Mouse (Mus musculus): ENCODE measurements around the gene Rhot1. TPM values are rescaled to one million over a fixed set of nuclear protein-coding genes. Genes with fewer than 3 reads are reported as not detected.
"Not testable (repeated sequence)": the region's sequence is repeated elsewhere in the genome, so short reads cannot be mapped to it uniquely, and the experiment has no call there.

The Rhot1 gene
- polyA plus RNA-seq, 1 experiment from 2014 or later, result 54.8 TPM

DNA sequence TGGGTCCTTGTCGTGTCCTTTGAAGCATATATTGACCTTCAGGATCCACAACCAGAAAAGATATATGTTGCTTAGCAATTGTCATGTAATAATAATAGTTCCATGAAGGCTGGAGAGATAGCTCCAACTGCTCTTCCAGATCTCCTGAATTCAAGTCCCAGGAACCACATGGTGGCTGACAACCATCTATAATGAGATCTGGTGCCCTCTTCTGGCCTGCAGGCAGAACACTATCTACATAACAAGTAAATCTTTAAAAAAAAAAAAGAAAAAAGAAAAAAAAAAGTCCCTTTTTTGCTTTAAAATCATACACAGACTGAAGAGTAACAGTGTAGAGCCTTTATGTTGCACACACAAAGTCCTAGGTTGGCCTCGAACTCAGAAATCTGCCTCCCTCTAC lies 9.0 kb upstream of the Rhot1 start:
- ATAC-seq (replicated peaks; ENCODE audit: low FRiP score), result no peak
- 90% methylated on average over 2 of the region's 2 CpGs for WGBS

DNA sequence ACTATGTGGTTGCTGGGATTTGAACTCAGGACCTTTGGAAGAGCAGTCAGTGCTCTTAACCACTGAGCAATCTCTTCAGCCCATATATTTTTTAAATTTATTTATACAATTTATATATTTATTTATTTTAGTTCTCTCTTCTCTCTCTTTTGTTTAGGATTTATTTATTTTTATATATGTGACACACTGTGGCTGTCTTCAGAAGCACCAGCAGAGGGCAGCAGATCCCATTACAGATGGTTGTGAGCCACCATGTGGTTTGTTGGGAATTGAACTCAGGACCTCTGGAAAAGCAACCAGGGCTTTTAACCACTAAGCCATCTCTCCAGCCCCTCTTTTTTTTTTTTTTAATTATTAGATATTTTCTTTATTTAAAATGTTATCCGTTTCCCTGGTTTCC lies 8.5 kb upstream of the Rhot1 start:
- Histone ChIP-seq H3K4me3 (replicated peaks) (no peak overlapping the region), H3K27me3 (no peaks in the 10 kb centered on the region), H3K27ac (no peak overlapping the region), H3K9ac (no peak overlapping the region), H3K9me3 (replicated peaks) (no peaks in the 10 kb centered on the region), H3K4me1 (peaks cover 5% of the 10 kb centered on the region; the same call in 1 of the 2 replicates), H3K4me2 (no peak overlapping the region), H3K36me3 (peaks cover 8% of the 10 kb centered on the region)
- WGBS, result 79% methylated on average over 1 of the region's 1 CpGs
- no peak for ATAC-seq (replicated peaks; ENCODE audit: low FRiP score)

More for the DNA sequence above, 9.0 kb upstream of the Rhot1 start:
- H3K9me3 ChIP-seq (replicated peaks), result no peaks in the 10 kb centered on the region
- H3K4me1 ChIP-seq, result peaks cover under 1% of the 10 kb centered on the region; the same call in 1 of the 2 replicates
- no peak overlapping the region for H3K9ac ChIP-seq
- no peak overlapping the region for H3K27ac ChIP-seq
- peaks cover 14% of the 10 kb centered on the region for H3K36me3 ChIP-seq
- H3K4me2 ChIP-seq, result no peak overlapping the region
- H3K27me3 ChIP-seq, result no peaks in the 10 kb centered on the region
- no peak overlapping the region for H3K4me3 ChIP-seq (replicated peaks)

DNA sequence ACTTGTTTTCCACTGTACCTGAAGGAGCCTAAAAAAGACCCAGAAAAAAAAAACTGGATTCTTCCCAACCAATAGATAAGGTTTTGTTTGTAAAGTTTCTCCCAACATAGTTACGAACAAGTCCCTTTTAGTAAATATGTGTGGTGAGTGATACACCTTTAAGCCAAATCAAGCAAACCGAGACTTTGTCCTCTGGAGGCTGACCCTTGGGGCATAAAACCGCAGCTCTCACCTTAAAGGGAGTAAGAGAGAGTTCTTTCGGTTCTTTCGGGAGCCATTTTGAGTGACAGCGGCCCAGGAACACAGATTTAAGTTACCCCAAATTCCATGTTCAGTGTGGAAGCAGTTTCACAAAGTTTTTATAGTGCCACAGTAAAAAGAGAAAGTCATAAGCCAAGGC lies 6.5 kb upstream of the Rhot1 start:
- Histone ChIP-seq H3K36me3 (0 out of 2 replicates have a peak, but pooled peaks cover 4% of the 10 kb centered on the region), H3K27ac (no peak overlapping the region), H3K4me1 (peaks cover 5% of the 10 kb centered on the region; the same call in 1 of the 2 replicates), H3K27me3 (no peaks in the 10 kb centered on the region), H3K9me3 (replicated peaks) (no peaks in the 10 kb centered on the region), H3K9ac (no peak overlapping the region), H3K4me3 (replicated peaks) (no peak overlapping the region), H3K4me2 (no peak overlapping the region)
- ATAC-seq (replicated peaks; ENCODE audit: low FRiP score), result no peak
- WGBS, result 65% methylated on average over 6 of the region's 6 CpGs

DNA sequence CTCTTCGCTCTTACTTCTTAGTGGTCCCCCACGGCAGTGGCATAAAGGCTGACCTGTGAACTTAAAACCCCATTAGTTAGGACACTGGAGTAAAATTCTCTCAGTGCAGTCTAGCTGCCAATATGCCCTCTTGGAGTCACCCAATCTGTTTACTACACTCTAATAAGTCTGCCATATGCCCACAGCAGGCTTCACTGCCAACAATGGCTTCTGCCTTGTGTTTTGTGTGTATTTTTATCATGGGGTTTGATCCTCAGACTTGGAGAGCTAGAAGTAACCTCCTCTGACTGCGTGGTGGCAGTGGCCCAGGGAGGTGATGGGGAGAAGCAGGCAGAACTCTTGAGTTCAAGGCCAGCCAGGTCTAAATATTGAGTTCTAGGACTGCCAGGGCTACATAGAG lies 4.8 kb upstream of the Rhot1 start:
- 73% methylated on average over 3 of the region's 3 CpGs for WGBS

DNA sequence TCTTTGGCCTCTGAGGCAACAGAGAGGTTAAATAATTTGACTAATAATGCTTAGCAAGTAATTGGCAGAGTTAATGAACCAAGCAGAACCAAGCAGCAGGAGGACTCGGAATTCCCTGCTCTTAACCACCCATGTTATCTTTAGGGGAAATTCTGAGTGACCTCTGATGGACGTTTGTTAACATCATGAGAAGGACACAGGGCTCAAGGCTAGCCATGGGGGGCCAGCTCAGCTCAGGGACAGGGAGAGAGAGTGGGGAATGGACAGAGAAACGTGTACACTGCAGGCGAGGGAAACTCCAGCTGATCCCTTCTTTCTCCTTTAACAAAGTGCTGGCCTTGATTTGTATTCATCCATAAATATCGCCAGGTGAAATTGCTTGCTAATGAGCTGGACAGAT lies 3.9 kb upstream of the Rhot1 start:
- H3K9me3 ChIP-seq (replicated peaks), result no peaks in the 10 kb centered on the region
- no peaks in the 10 kb centered on the region for H3K36me3 ChIP-seq
- H3K27me3 ChIP-seq, result no peaks in the 10 kb centered on the region
- H3K9ac ChIP-seq, result no peak overlapping the region
- H3K4me3 ChIP-seq (replicated peaks), result no peak overlapping the region
- H3K4me2 ChIP-seq, result no peak overlapping the region
- peaks cover 10% of the 10 kb centered on the region; the same call in 1 of the 2 replicates for H3K4me1 ChIP-seq
- 40% methylated on average over 5 of the region's 5 CpGs for WGBS
- H3K27ac ChIP-seq, result no peak overlapping the region
- no peak for ATAC-seq (replicated peaks; ENCODE audit: low FRiP score)

More for the DNA sequence above, 4.8 kb upstream of the Rhot1 start:
- ATAC-seq (replicated peaks; ENCODE audit: low FRiP score), result no peak
- Histone ChIP-seq H3K27me3 (no peaks in the 10 kb centered on the region), H3K36me3 (0 out of 2 replicates have a peak, but pooled peaks cover 1% of the 10 kb centered on the region), H3K4me2 (no peak overlapping the region), H3K27ac (no peak overlapping the region), H3K9ac (no peak overlapping the region), H3K9me3 (replicated peaks) (no peaks in the 10 kb centered on the region), H3K4me1 (peaks cover 8% of the 10 kb centered on the region; the same call in 1 of the 2 replicates), H3K4me3 (replicated peaks) (no peak overlapping the region)

DNA sequence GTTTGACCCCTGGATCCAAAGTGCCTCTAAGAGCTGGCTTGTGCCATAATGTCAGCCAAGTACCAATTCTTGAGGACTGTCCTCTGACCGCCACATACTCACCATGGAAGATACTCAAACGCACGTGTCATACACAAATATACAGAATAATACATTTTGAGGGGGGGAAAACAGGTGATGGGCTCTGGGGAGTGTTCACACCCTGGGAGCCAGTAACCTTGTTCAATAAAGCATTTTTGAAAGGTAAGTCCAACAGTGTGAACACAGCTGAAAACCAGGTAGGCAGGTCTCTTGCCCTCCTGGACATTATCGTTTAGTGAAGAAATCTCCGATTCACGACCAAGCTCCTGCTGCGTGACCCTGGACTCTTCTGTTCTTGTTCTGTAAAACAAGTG lies 357 bp upstream of the Rhot1 start:
- WGBS, result 36% methylated on average over 7 of the region's 7 CpGs
- H3K4me1 ChIP-seq, result peaks cover 16% of the 10 kb centered on the region
- peak; percentile 20; the same call in 1 of the 2 replicates for ATAC-seq (replicated peaks; ENCODE audit: low FRiP score)
- no peak overlapping the region for H3K27ac ChIP-seq
- peak overlapping the region; percentile 68; the same call in 1 of the 2 replicates for H3K4me2 ChIP-seq
- H3K36me3 ChIP-seq, result peaks cover 5% of the 10 kb centered on the region
- no peak overlapping the region; the same call in 1 of the 2 replicates for H3K9ac ChIP-seq
- H3K4me3 ChIP-seq (replicated peaks), result peak overlapping the region; percentile 74
- no peaks in the 10 kb centered on the region for H3K27me3 ChIP-seq
- H3K9me3 ChIP-seq (replicated peaks), result no peaks in the 10 kb centered on the region

DNA sequence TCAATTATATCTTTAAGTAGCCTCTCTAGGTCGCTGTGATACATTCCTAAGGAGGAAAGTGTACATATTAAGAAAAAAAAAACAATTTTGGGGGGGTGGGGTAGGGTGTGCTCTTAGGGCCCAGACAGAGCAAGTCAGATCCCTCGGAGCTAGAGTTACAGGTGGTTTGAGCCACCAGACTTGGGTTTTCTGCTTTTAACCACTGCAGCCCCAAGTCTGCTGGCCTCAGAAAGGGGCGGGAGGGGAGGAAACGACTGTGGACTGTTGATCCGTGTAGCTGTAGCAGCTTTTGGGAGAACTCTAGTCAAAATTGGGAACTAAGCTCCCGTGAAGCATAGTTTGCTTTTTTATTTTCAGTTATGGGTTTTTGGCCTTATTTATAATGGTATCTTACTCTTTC lies 1.5 kb downstream of the Rhot1 start:
- peaks cover 20% of the 10 kb centered on the region for H3K36me3 ChIP-seq
- no peak for ATAC-seq (replicated peaks; ENCODE audit: low FRiP score)
- peak overlapping the region; percentile 74 for H3K4me3 ChIP-seq (replicated peaks)
- H3K9me3 ChIP-seq (replicated peaks), result no peaks in the 10 kb centered on the region
- H3K4me2 ChIP-seq, result peak overlapping the region; percentile 68
- H3K9ac ChIP-seq, result peak overlapping the region; percentile 94
- peaks cover 12% of the 10 kb centered on the region for H3K4me1 ChIP-seq
- no peaks in the 10 kb centered on the region for H3K27me3 ChIP-seq
- 34% methylated on average over 6 of the region's 6 CpGs for WGBS
- H3K27ac ChIP-seq, result no peak overlapping the region

DNA sequence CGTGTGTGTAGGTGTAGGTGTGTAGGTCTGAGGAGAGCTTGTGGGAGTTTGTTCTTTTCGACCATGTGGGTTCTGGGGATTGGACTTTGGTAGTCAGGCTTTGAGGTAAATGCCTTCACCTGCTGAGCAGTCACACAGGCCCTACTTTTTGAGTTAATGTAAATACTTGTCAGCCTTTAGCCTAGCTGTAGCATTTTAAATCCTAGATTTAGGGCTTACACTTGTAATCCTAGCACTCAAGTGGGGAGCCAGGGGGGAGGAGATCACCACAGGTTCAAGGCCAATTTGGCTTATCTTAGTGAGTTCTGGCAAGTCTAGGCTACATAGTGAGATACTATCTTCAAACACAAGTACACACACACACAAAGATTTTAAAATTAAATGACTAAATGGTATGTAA lies 3.5 kb downstream of the Rhot1 start:
- no peaks in the 10 kb centered on the region for H3K27me3 ChIP-seq
- no peak overlapping the region for H3K9ac ChIP-seq
- peaks cover 26% of the 10 kb centered on the region for H3K36me3 ChIP-seq
- H3K27ac ChIP-seq, result no peak overlapping the region
- no peak overlapping the region for H3K4me3 ChIP-seq (replicated peaks)
- no peaks in the 10 kb centered on the region for H3K9me3 ChIP-seq (replicated peaks)
- peaks cover 12% of the 10 kb centered on the region for H3K4me1 ChIP-seq
- no peak for ATAC-seq (replicated peaks; ENCODE audit: low FRiP score)
- WGBS, result 93% methylated on average over 2 of the region's 2 CpGs
- H3K4me2 ChIP-seq, result no peak overlapping the region

DNA sequence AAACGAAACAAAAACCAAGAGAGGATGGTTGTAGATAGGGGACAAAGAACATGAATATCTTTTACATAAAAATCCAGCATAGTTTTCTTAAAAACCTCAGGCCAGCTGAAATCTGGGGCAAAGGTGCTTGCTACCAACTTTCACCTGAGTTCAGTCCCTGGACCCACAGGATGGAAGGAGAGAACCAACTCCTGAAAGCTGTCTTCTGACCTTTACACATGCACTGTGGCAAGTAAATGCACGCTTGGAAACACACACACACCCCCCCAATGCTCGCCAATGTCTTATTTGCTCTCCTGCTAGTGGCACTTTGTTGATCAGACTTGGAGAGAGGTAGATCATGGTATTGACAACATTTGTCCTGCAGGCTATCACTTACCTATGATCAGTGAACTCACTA lies 6.5 kb downstream of the Rhot1 start:
- Histone ChIP-seq H3K9ac (no peak overlapping the region), H3K4me2 (no peak overlapping the region), H3K36me3 (peaks cover 28% of the 10 kb centered on the region), H3K9me3 (replicated peaks) (no peaks in the 10 kb centered on the region), H3K27ac (no peak overlapping the region), H3K27me3 (no peaks in the 10 kb centered on the region), H3K4me3 (replicated peaks) (no peak overlapping the region), H3K4me1 (peaks cover 3% of the 10 kb centered on the region)
- ATAC-seq (replicated peaks; ENCODE audit: low FRiP score), result no peak
- 86% methylated on average over 3 of the region's 3 CpGs for WGBS

DNA sequence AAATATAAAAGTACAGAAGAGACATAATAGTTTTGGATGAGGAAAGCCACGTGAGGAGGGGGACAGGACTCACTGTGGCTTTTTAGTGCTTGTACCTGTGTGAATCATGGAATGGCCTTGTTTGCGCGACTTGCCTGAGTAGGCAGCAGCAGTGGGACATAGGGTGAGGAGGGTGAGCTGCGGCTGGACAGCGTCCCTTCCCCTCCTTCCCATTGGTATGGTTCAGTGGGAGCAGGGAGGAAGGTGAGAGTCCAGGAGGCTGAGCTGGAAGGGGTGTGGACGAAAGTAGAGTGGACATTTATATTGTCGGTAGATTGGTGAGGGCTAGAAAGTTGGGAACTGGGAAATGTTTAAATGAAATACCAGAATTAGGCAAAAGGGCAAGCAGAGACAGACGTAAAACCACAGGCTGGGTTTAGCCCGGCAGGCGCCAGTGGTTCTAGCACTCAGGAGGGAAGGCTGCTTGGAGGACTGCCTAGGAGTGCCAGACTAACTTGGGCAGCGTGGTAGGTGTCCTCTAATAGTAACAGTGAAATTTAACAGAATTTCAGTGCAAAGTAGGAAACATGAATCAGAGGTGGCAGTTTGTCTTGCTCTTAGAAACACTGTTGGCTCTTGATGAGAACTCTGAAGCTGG lies 10.0 kb downstream of the Rhot1 start:
- Histone ChIP-seq H3K36me3 (peaks cover 48% of the 10 kb centered on the region), H3K4me1 (no peaks in the 10 kb centered on the region), H3K4me2 (no peak overlapping the region), H3K9ac (no peak overlapping the region), H3K4me3 (replicated peaks) (no peak overlapping the region), H3K27me3 (no peaks in the 10 kb centered on the region), H3K9me3 (replicated peaks) (no peaks in the 10 kb centered on the region), H3K27ac (no peak overlapping the region)
- ATAC-seq (replicated peaks; ENCODE audit: low FRiP score), result no peak
- WGBS, result 81% methylated on average over 11 of the region's 11 CpGs

DNA sequence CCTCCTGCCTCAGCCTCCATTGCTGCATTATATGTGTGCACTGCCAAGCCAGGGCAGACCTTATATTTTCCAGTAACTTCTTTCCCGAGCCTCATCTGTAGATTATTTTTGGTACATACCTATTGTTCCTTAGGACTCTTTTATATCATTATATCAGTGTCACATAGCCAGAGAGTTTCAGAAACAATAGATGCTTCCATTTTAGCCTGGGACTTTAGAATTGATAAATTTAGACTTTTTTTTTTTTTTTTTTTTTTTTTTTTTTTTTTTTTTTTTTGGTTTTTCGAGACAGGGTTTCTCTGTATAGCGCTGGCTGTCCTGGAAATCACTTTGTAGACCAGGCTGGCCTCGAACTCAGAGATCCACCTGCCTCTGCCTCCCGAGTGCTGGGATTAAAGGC lies 21.2 kb downstream of the Rhot1 start:
- not testable (repeated sequence) for H3K27me3 ChIP-seq; H3K4me1 ChIP-seq; H3K9me3 ChIP-seq (replicated peaks); H3K4me3 ChIP-seq (replicated peaks); ATAC-seq (replicated peaks; ENCODE audit: low FRiP score); H3K27ac ChIP-seq; H3K9ac ChIP-seq; H3K4me2 ChIP-seq
- 86% methylated on average over 5 of the region's 5 CpGs for WGBS
- peaks cover 81% of the 10 kb centered on the region for H3K36me3 ChIP-seq

DNA sequence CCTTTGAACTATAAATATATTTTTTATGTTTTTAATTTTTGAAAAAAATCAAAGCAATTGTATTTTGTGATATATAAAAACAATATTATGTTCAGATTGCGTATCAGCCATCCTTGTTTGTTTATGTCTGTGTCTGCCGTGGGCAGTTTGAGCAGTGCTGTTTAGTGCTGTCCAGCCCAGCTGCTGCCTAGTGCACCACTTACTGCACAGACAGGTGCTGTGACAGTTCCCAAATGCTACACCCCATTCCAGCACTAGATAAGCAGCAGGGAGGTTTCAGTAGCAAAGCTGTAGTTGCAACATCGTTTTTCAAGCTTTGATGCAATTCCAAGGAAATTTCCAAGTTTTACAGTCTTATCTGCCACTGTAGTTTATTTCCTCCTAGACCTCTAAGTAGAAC lies 28.5 kb downstream of the Rhot1 start:
- H3K27me3 ChIP-seq, result no peaks in the 10 kb centered on the region
- H3K4me2 ChIP-seq, result no peak overlapping the region
- no peaks in the 10 kb centered on the region for H3K9me3 ChIP-seq (replicated peaks)
- peaks cover 67% of the 10 kb centered on the region for H3K36me3 ChIP-seq
- WGBS, result 80% methylated on average over 3 of the region's 3 CpGs
- no peak for ATAC-seq (replicated peaks; ENCODE audit: low FRiP score)
- H3K27ac ChIP-seq, result no peak overlapping the region
- H3K9ac ChIP-seq, result no peak overlapping the region
- H3K4me1 ChIP-seq, result no peaks in the 10 kb centered on the region
- no peak overlapping the region for H3K4me3 ChIP-seq (replicated peaks)

DNA sequence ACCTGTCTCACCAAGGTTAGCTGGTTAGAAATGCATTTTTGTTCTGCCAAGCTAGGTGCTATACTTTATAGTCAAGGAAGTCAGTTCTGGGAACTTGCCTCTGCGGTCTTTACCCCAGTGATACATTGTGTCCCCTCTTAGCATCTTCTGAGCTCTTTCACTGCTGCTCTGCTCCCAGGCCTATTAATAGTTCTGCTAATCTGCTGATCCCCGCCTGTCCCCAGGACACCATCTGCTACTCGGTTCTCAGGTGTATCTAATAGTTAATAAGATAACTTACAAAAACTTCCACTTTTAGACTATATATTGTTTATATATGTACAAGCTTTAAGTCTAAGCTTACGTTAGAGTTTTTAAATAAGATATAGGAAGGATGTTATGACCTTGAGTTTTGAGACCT lies 29.5 kb downstream of the Rhot1 start:
- Histone ChIP-seq H3K27me3 (no peaks in the 10 kb centered on the region), H3K27ac (no peak overlapping the region), H3K9ac (no peak overlapping the region), H3K36me3 (peaks cover 67% of the 10 kb centered on the region), H3K9me3 (replicated peaks) (no peaks in the 10 kb centered on the region), H3K4me2 (no peak overlapping the region), H3K4me1 (no peaks in the 10 kb centered on the region), H3K4me3 (replicated peaks) (no peak overlapping the region)
- no peak for ATAC-seq (replicated peaks; ENCODE audit: low FRiP score)
- WGBS, result 91% methylated on average over 4 of the region's 4 CpGs

Data from kidney, embryonic 15.5 days (tissue).